Mouse (Mus musculus) forebrain, postnatal 0 days (tissue): ENCODE measurements around the gene Efna3. TPM values are rescaled to one million over a fixed set of nuclear protein-coding genes. Genes with fewer than 3 reads are reported as not detected.
A peak's percentile ranks its signal among the peaks of the same experiment; 100 is the strongest.

Experiments used
- ATAC-seq: fragments of 200-750 bp; cut with Nextera tagmentation; 2 replicates; pipeline ENCODE4 v1.8.0; 2017; ENCODE audit warnings: mild to moderate bottlenecking, moderate library complexity
- DNase-seq: peaks from one replicate; pipeline ENCODE4 v3.0.0-alpha.2; 2015
- H3K27ac ChIP-seq: fragments of 300-500 bp; sonication (generic); 2 replicates; pipeline ENCODE4 v1.5.1; 2014; ENCODE audit warnings: low read depth, mild to moderate bottlenecking, antibody characterized with exemption, low read length, moderate library complexity, mixed read lengths
- H3K27me3 ChIP-seq: fragments of 300-500 bp; sonication (generic); 2 replicates; pipeline ENCODE4 v1.6.1; 2014; ENCODE audit warnings: mild to moderate bottlenecking, low read length, mixed read lengths; ENCODE audit not compliant: insufficient read depth
- H3K36me3 ChIP-seq: fragments of 300-500 bp; sonication (generic); 2 replicates; pipeline ENCODE4 v1.6.1; 2014; ENCODE audit warnings: mild to moderate bottlenecking, moderate library complexity; ENCODE audit not compliant: insufficient read depth
- H3K4me1 ChIP-seq: fragments of 300-500 bp; sonication (generic); 2 replicates; pipeline ENCODE4 v1.6.1; 2014; ENCODE audit warnings: antibody characterized with exemption; ENCODE audit not compliant: insufficient read depth
- H3K4me2 ChIP-seq: fragments of 300-500 bp; sonication (generic); 2 replicates; pipeline ENCODE4 v1.6.1; 2014; ENCODE audit warnings: low read depth, mild to moderate bottlenecking, moderate library complexity
- H3K4me3 ChIP-seq: fragments of 300-500 bp; sonication (generic); 2 replicates; pipeline ENCODE4 v1.5.1; 2014; ENCODE audit warnings: low read depth, low read length, mixed read lengths
- H3K9ac ChIP-seq: fragments of 300-500 bp; sonication (generic); 2 replicates; pipeline ENCODE4 v1.6.1; 2014; ENCODE audit warnings: mild to moderate bottlenecking
- H3K9me3 ChIP-seq: fragments of 300-500 bp; sonication (generic); 2 replicates; pipeline ENCODE4 v1.6.1; 2016; ENCODE audit warnings: low read length
- CTCF ChIP-seq: sonication (generic); IDR thresholded peaks from 2 replicates; pipeline ENCODE4 v1.5.1; 2016; ENCODE audit warnings: antibody characterized with exemption, control low read depth, low read depth
- WGBS: fragments of 180-500 bp; shearing (Covaris S2); extraction: QIAGEN DNeasy Blood & Tissue Kit; methylation state at CpG from one replicate; pipeline ENCODE4 v1.1.7; 2014; 5-methylcytosine and 5-hydroxymethylcytosine counted together
- polyA plus RNA-seq: library from polyadenylated mRNA; unstranded; fragments of >200 nt; fragmentation: Nextera tagmentation; extraction: Ambion mirVana; gene quantifications from 2 replicates; pipeline ENCODE4 v1.2.1, GENCODE M21; 2015
- total RNA-seq: library from RNA; depleted of rRNA; stranded (reverse); fragments of >200 nt; gene quantifications from 2 replicates; pipeline ENCODE4 v1.2.3, GENCODE M21; 2014

Gene Efna3
- total and polyA plus RNA-seq, 2 experiments from 2014 or later, result 68.9 to 76.7 TPM

GRCm38 (mm10) chr3:89321183-89322130, 1.3 kb downstream of the Efna3 start:
- ATAC-seq (peak; percentile 36), DNase-seq (peak; percentile 71)
- peak overlapping the region; percentile 77 for H3K4me2 ChIP-seq
- no peaks in the 10 kb centered on the region for H3K27me3 ChIP-seq
- no peaks in the 10 kb centered on the region for H3K36me3 ChIP-seq
- TF ChIP-seq CTCF, result 0 out of 2 replicates have a peak, but pooled peaks have one; percentile 5
- peak overlapping the region; percentile 68 for H3K4me3 ChIP-seq
- peak overlapping the region; percentile 90 for H3K9ac ChIP-seq
- peaks cover 13% of the 10 kb centered on the region for H3K4me1 ChIP-seq
- no peaks in the 10 kb centered on the region for H3K9me3 ChIP-seq
- 3% methylated on average over 65 of the region's 66 CpGs for WGBS
- peak overlapping the region; percentile 97 for H3K27ac ChIP-seq

GRCm38 (mm10) chr3:89320581-89321182, 2.1 kb downstream of the Efna3 start:
- Histone ChIP-seq H3K36me3 (no peaks in the 10 kb centered on the region), H3K27me3 (no peaks in the 10 kb centered on the region), H3K4me1 (peaks cover 13% of the 10 kb centered on the region), H3K9me3 (no peaks in the 10 kb centered on the region), H3K27ac (peak overlapping the region; percentile 97), H3K4me2 (peak overlapping the region; percentile 77), H3K4me3 (peak overlapping the region; percentile 68), H3K9ac (peak overlapping the region; percentile 90)
- peak; percentile 81 for DNase-seq
- under 1% methylated on average over 40 of the region's 41 CpGs for WGBS
- ATAC-seq, result peak; percentile 34
- TF ChIP-seq CTCF, result no peak

- DNase-seq, result peak; percentile 86
- peak; percentile 49 for ATAC-seq
- H3K4me1 ChIP-seq, result peaks cover 13% of the 10 kb centered on the region
These were observed 3.0 kb downstream of the Efna3 start for GRCm38 (mm10) chr3:89319591-89320350.

GRCm38 (mm10) chr3:89318971-89319590, 3.7 kb downstream of the Efna3 start:
- Histone ChIP-seq H3K9ac (peak overlapping the region; percentile 90), H3K27me3 (no peaks in the 10 kb centered on the region), H3K4me2 (peak overlapping the region; percentile 77), H3K4me1 (peaks cover 13% of the 10 kb centered on the region), H3K27ac (peak overlapping the region; percentile 97), H3K36me3 (peaks cover 15% of the 10 kb centered on the region), H3K4me3 (peak overlapping the region; percentile 68), H3K9me3 (no peaks in the 10 kb centered on the region)
- ATAC-seq (no peak), DNase-seq (no peak)
- WGBS, result 10% methylated on average over 21 of the region's 21 CpGs
- no peak for TF ChIP-seq CTCF

More at GRCm38 (mm10) chr3:89319591-89320350, 3.0 kb downstream of the Efna3 start:
- peaks cover 8% of the 10 kb centered on the region for H3K36me3 ChIP-seq
- 2% methylated on average over 57 of the region's 58 CpGs for WGBS
- TF ChIP-seq CTCF, result no peak; the same call in 1 of the 2 replicates
- H3K9ac ChIP-seq, result peak overlapping the region; percentile 90
- H3K27ac ChIP-seq, result peak overlapping the region; percentile 97
- H3K4me3 ChIP-seq, result peak overlapping the region; percentile 68
- H3K4me2 ChIP-seq, result peak overlapping the region; percentile 77
- no peaks in the 10 kb centered on the region for H3K27me3 ChIP-seq
- no peaks in the 10 kb centered on the region for H3K9me3 ChIP-seq

- Histone ChIP-seq H3K27ac (no peak overlapping the region), H3K36me3 (peaks cover 16% of the 10 kb centered on the region), H3K4me3 (no peak overlapping the region), H3K9me3 (no peaks in the 10 kb centered on the region), H3K27me3 (no peaks in the 10 kb centered on the region), H3K9ac (no peak overlapping the region), H3K4me1 (peaks cover 13% of the 10 kb centered on the region), H3K4me2 (no peak overlapping the region)
- DNase-seq, result no peak
- no peak for TF ChIP-seq CTCF
- 75% methylated on average over 8 of the region's 8 CpGs for WGBS
- no peak for ATAC-seq
These were observed 4.4 kb downstream of the Efna3 start for GRCm38 (mm10) chr3:89318316-89318715.

GRCm38 (mm10) chr3:89317246-89317645, 5.5 kb downstream of the Efna3 start:
- Histone ChIP-seq H3K36me3 (peaks cover 22% of the 10 kb centered on the region), H3K4me1 (peaks cover 13% of the 10 kb centered on the region)
- 53% methylated on average over 6 of the region's 6 CpGs for WGBS

More at GRCm38 (mm10) chr3:89317246-89317645, 5.5 kb downstream of the Efna3 start:
- no peak for DNase-seq
- no peak for TF ChIP-seq CTCF
- no peak for ATAC-seq
- Histone ChIP-seq H3K4me2 (peak overlapping the region; percentile 40), H3K27me3 (no peaks in the 10 kb centered on the region), H3K27ac (peak overlapping the region; percentile 62), H3K4me3 (no peak overlapping the region), H3K9me3 (no peaks in the 10 kb centered on the region), H3K9ac (no peak overlapping the region)
